Mouse (Mus musculus) cerebellum, postnatal 25 days (tissue): ENCODE results near the gene Rab11fip3.
"Not testable (repeated sequence)": the region's sequence is repeated elsewhere in the genome, so short reads cannot be mapped to it uniquely, and the experiment has no call there.

Source experiments
- DNase-seq, 2 experiments: peaks; one replicate each; pipeline ENCODE4 v3.0.0; 2021; ENCODE audit warnings: mixed read lengths in 2 of 2

The Rab11fip3 gene

GRCm38 (mm10) chr17:26068831-26069739, at the start of gene Rab11fip3:
Gene Rab11fip3 (minus strand): TSS chr17:26069555.
- DNase-seq = peak; percentile 91 to 95

- peak in 1 of 2 experiments; percentile 8 for DNase-seq
These were observed 47.3 kb upstream of the Rab11fip3 start for GRCm38 (mm10) chr17:26116503-26117258.

GRCm38 (mm10) chr17:26115956-26116487, 46.7 kb upstream of the Rab11fip3 start:
- peak in 1 of 2 experiments; percentile 4 for DNase-seq

GRCm38 (mm10) chr17:26115205-26115898, 46.0 kb upstream of the Rab11fip3 start:
- peak in 1 of 2 experiments; percentile 6 for DNase-seq

- peak in 1 of 2 experiments; percentile 10 for DNase-seq
These were observed 45.1 kb upstream of the Rab11fip3 start for GRCm38 (mm10) chr17:26114461-26114860.

GRCm38 (mm10) chr17:26114061-26114460, 44.7 kb upstream of the Rab11fip3 start:
- no peak for DNase-seq

GRCm38 (mm10) chr17:26113181-26113948, 44.0 kb upstream of the Rab11fip3 start, which contains the start of gene Tmem8:
Gene Tmem8 (plus strand): TSS chr17:26113299.
- peak; percentile 88 to 89 for DNase-seq

- DNase-seq = no peak
These were observed 43.4 kb upstream of the Rab11fip3 start for GRCm38 (mm10) chr17:26112751-26113150.

GRCm38 (mm10) chr17:26111722-26112121, 42.4 kb upstream of the Rab11fip3 start:
- DNase-seq = peak in 1 of 2 experiments; percentile 1

- peak in 1 of 2 experiments; percentile 2 for DNase-seq
These were observed 41.7 kb upstream of the Rab11fip3 start for GRCm38 (mm10) chr17:26111024-26111423.

GRCm38 (mm10) chr17:26110156-26110555, 40.8 kb upstream of the Rab11fip3 start:
- no peak for DNase-seq

- no peak for DNase-seq
These were observed 36.3 kb upstream of the Rab11fip3 start for GRCm38 (mm10) chr17:26105619-26106018.

- no peak for DNase-seq
These were observed 32.1 kb upstream of the Rab11fip3 start for GRCm38 (mm10) chr17:26101478-26101877.

- no peak for DNase-seq
These were observed 30.8 kb upstream of the Rab11fip3 start for GRCm38 (mm10) chr17:26100166-26100565.

- not testable (repeated sequence) for DNase-seq
These were observed 30.0 kb upstream of the Rab11fip3 start for GRCm38 (mm10) chr17:26099316-26099715.

- no peak for DNase-seq
These were observed 29.1 kb upstream of the Rab11fip3 start for GRCm38 (mm10) chr17:26098461-26098860.

- DNase-seq = peak; percentile 79 to 85
These were observed 25.9 kb upstream of the Rab11fip3 start, which contains the start of gene Nme4 for GRCm38 (mm10) chr17:26095121-26095740. Gene Nme4 (minus strand): TSS chr17:26095602.

GRCm38 (mm10) chr17:26094531-26095110, 25.3 kb upstream of the Rab11fip3 start:
- no peak for DNase-seq

- DNase-seq = peak; percentile 91 to 92
These were observed 20.7 kb upstream of the Rab11fip3 start, which contains the start of gene Decr2 for GRCm38 (mm10) chr17:26089905-26090632. Gene Decr2 (minus strand): TSS chr17:26090337.

- DNase-seq = no peak
These were observed 17.8 kb upstream of the Rab11fip3 start for GRCm38 (mm10) chr17:26087059-26087564.
